Mouse (Mus musculus) liver, postnatal 0 days (tissue): ENCODE data around the gene Pwp2. TPM values are rescaled to one million over a fixed set of nuclear protein-coding genes. Genes with fewer than 3 reads are reported as not detected.

Source experiments
- ATAC-seq: fragments of 200-750 bp; cut with Nextera tagmentation; 2 replicates; pipeline ENCODE4 v1.8.0; 2017; ENCODE audit warnings: mild to moderate bottlenecking, moderate library complexity
- DNase-seq: peaks from one replicate; pipeline ENCODE4 v3.0.0-alpha.2; 2016
- H3K27ac ChIP-seq: fragments of 300-500 bp; sonication (generic); 2 replicates; pipeline ENCODE4 v1.5.1; 2014; ENCODE audit warnings: antibody characterized with exemption, moderate library complexity, mild to moderate bottlenecking, low read depth
- H3K27me3 ChIP-seq: fragments of 300-500 bp; sonication (generic); 2 replicates; pipeline ENCODE4 v1.6.1; 2014; ENCODE audit warnings: low read length, control low read depth, mixed read lengths; ENCODE audit not compliant: insufficient read depth
- H3K36me3 ChIP-seq: fragments of 300-500 bp; sonication (generic); replicated peaks from 2 replicates; pipeline ENCODE4 v1.6.1; 2014; ENCODE audit warnings: mild to moderate bottlenecking, control low read depth, low read length, moderate library complexity, mixed read lengths; ENCODE audit not compliant: insufficient read depth
- H3K4me1 ChIP-seq: fragments of 300-500 bp; sonication (generic); 2 replicates; pipeline ENCODE4 v1.6.1; 2014; ENCODE audit warnings: antibody characterized with exemption, mild to moderate bottlenecking, control low read depth; ENCODE audit not compliant: insufficient read depth
- H3K4me2 ChIP-seq: fragments of 300-500 bp; sonication (generic); 2 replicates; pipeline ENCODE4 v1.6.1; 2014; ENCODE audit warnings: low read depth, mild to moderate bottlenecking, low read length, moderate library complexity, mixed read lengths
- H3K4me3 ChIP-seq: fragments of 300-500 bp; sonication (generic); 2 replicates; pipeline ENCODE4 v1.5.1; 2014; ENCODE audit warnings: low read depth, low read length
- H3K9ac ChIP-seq: fragments of 300-500 bp; sonication (generic); replicated peaks from 2 replicates; pipeline ENCODE4 v1.6.1; 2014; ENCODE audit warnings: mild to moderate bottlenecking, moderate library complexity
- H3K9me3 ChIP-seq: fragments of 300-500 bp; sonication (generic); 2 replicates; pipeline ENCODE4 v1.6.1; 2016; ENCODE audit warnings: mild to moderate bottlenecking, control low read depth, low read length, mixed read lengths
- CTCF ChIP-seq: sonication (generic); IDR thresholded peaks from 2 replicates; pipeline ENCODE4 v1.5.1; 2016; ENCODE audit warnings: antibody characterized with exemption, low read depth
- EP300 ChIP-seq: IDR thresholded peaks from 2 replicates; pipeline ENCODE4 v1.6.1; 2016; ENCODE audit warnings: antibody characterized with exemption, low read depth, mild to moderate bottlenecking
- WGBS: fragments of 180-500 bp; shearing (Covaris S2); extraction: QIAGEN DNeasy Blood & Tissue Kit; methylation state at CpG from one replicate; pipeline ENCODE4 v1.1.7; 2014; ENCODE audit not compliant: insufficient replicate concordance; 5-methylcytosine and 5-hydroxymethylcytosine counted together
- polyA plus RNA-seq: library from polyadenylated mRNA; unstranded; fragments of >200 nt; fragmentation: Nextera tagmentation; extraction: Ambion mirVana; gene quantifications from 2 replicates; pipeline ENCODE4 v1.2.1, GENCODE M21; 2015

Pwp2 gene
- polyA plus RNA-seq, 1 experiment from 2014 or later = 6.1 TPM

GRCm38 (mm10) chr10:78168792-78169191 lies 16.2 kb downstream of the Pwp2 start:
- peaks cover 46% of the 10 kb centered on the region for H3K36me3 ChIP-seq
- peaks cover 22% of the 10 kb centered on the region for H3K4me1 ChIP-seq
- TF ChIP-seq CTCF (no peak), EP300 (no peak)
- H3K9me3 ChIP-seq = no peaks in the 10 kb centered on the region
- H3K4me2 ChIP-seq = peak overlapping the region; percentile 92
- peak overlapping the region; percentile 77 for H3K27ac ChIP-seq
- no peaks in the 10 kb centered on the region for H3K27me3 ChIP-seq
- 72% methylated on average over 11 of the region's 11 CpGs for WGBS
- H3K4me3 ChIP-seq = peak overlapping the region; percentile 79
- DNase-seq (no peak), ATAC-seq (no peak)
- H3K9ac ChIP-seq = peak overlapping the region; percentile 82

- Histone ChIP-seq H3K36me3 (peaks cover 43% of the 10 kb centered on the region), H3K9ac (no peak overlapping the region)
- TF ChIP-seq CTCF = no peak
- no peak for TF ChIP-seq EP300
These were observed 17.2 kb downstream of the Pwp2 start for GRCm38 (mm10) chr10:78167775-78168174.

GRCm38 (mm10) chr10:78167333-78167732 lies 17.6 kb downstream of the Pwp2 start:
- no peaks in the 10 kb centered on the region for H3K9me3 ChIP-seq
- H3K27me3 ChIP-seq = no peaks in the 10 kb centered on the region
- DNase-seq (no peak), ATAC-seq (no peak)
- 85% methylated on average over 7 of the region's 7 CpGs for WGBS
- H3K4me1 ChIP-seq = peaks cover 22% of the 10 kb centered on the region
- no peak overlapping the region for H3K27ac ChIP-seq
- TF ChIP-seq EP300 = no peak
- no peak for TF ChIP-seq CTCF
- H3K9ac ChIP-seq = no peak overlapping the region
- H3K4me2 ChIP-seq = no peak overlapping the region
- H3K4me3 ChIP-seq = no peak overlapping the region
- peaks cover 44% of the 10 kb centered on the region for H3K36me3 ChIP-seq

More at GRCm38 (mm10) chr10:78167775-78168174, 17.2 kb downstream of the Pwp2 start:
- Histone ChIP-seq H3K27me3 (no peaks in the 10 kb centered on the region), H3K27ac (no peak overlapping the region), H3K4me2 (no peak overlapping the region), H3K4me3 (no peak overlapping the region), H3K4me1 (peaks cover 22% of the 10 kb centered on the region), H3K9me3 (no peaks in the 10 kb centered on the region)
- ATAC-seq (no peak), DNase-seq (no peak)

DNA sequence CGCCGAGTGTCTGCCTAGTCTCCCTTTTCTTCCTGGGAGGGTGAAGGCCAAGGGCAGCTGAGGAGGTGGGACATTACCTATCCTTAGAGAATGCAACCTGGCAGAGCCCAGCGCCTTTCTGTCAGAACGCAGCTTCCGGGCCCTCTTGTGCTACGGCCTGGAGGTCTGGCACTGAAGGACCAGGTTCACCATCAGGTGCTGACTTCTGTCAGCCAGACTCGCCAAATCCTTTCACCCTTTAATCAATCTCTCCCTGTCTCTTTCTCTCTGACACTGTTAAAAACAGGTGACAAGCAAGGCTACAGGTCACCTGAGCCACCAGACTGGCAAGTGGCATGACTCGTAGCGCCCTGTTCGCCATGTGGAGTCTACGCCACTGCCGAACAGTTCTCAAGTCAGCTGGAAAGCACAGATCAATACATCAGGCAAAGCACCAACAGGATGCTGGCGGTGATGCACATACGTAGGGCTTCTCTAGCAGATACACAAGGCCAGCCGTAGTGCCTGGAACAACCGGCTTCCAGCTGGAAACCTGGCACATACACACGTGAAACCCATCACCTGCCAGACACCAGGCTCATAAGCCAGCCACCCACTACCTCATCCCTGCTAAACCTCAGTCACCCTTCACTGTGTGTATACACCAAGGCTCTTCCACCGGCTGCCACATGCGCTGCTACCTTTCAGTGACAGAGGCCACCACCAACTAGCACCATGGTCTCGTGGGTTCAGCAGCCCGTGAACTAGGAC lies 19.5 kb downstream of the Pwp2 start:
- Histone ChIP-seq H3K4me3 (no peak overlapping the region), H3K27me3 (no peaks in the 10 kb centered on the region), H3K4me2 (no peak overlapping the region), H3K36me3 (peaks cover 35% of the 10 kb centered on the region), H3K9me3 (no peaks in the 10 kb centered on the region), H3K27ac (no peak overlapping the region), H3K4me1 (peaks cover 14% of the 10 kb centered on the region), H3K9ac (no peak overlapping the region)
- no peak for TF ChIP-seq CTCF
- no peak for TF ChIP-seq EP300
- DNase-seq = no peak
- no peak for ATAC-seq
- 88% methylated on average over 21 of the region's 21 CpGs for WGBS

DNA sequence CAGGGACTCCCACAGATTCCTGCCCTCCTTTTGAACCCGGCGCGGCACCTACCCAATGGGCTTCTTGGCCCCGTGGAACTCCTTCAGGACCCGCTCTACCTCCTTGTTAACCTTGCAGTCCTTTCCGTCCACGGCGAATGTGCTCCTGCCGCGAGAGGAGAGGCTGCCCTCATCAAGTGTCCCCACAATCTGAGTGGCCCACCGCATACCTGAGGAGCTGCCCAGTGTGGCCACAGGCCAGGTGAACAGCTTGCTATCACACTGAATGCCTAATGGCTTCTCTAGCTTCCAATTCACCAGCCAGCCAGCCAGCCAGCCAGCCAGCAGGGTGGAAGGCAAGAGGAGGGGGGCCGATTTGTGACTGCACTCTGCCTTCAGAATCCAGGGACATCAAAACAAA lies 20.2 kb downstream of the Pwp2 start:
- 88% methylated on average over 12 of the region's 12 CpGs for WGBS
- H3K4me3 ChIP-seq = no peak overlapping the region
- H3K27ac ChIP-seq = no peak overlapping the region
- no peaks in the 10 kb centered on the region for H3K9me3 ChIP-seq
- H3K9ac ChIP-seq = no peak overlapping the region
- peaks cover 9% of the 10 kb centered on the region for H3K4me1 ChIP-seq
- DNase-seq (no peak), ATAC-seq (no peak)
- no peak overlapping the region for H3K4me2 ChIP-seq
- H3K27me3 ChIP-seq = no peaks in the 10 kb centered on the region
- peaks cover 35% of the 10 kb centered on the region for H3K36me3 ChIP-seq
- no peak for TF ChIP-seq CTCF
- no peak for TF ChIP-seq EP300

DNA sequence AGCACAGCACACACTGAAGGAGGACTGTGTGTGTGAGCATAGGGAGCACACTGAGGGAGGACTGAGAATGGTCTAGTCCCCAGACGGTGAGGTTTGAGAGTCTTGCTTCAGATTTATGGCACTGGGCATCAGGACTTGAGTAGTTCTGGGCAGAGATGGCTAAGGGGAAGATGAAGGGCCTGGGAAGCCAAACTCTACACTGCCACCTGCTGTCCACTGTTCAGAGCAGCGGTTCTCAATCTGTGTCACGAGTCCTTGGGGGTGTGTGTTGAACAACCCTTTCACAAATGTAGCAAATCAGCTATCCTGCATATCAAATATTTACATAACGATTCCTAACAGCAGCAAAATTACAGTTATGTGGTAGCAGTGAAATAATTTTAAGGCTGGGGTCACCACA lies 21.0 kb downstream of the Pwp2 start:
- no peak overlapping the region for H3K4me2 ChIP-seq
- peak; percentile 72 for DNase-seq
- no peak overlapping the region for H3K9ac ChIP-seq
- peaks cover 35% of the 10 kb centered on the region for H3K36me3 ChIP-seq
- 21% methylated on average over 4 of the region's 4 CpGs for WGBS
- 0 out of 2 replicates have a peak, but pooled peaks have one; percentile 36 for ATAC-seq
- H3K27ac ChIP-seq = no peak overlapping the region
- H3K27me3 ChIP-seq = no peaks in the 10 kb centered on the region
- TF ChIP-seq CTCF = peak; percentile 87
- TF ChIP-seq EP300 = no peak
- no peak overlapping the region for H3K4me3 ChIP-seq
- peaks cover 13% of the 10 kb centered on the region for H3K4me1 ChIP-seq
- H3K9me3 ChIP-seq = no peaks in the 10 kb centered on the region

GRCm38 (mm10) chr10:78163241-78163640 lies 21.7 kb downstream of the Pwp2 start:
- 88% methylated on average over 9 of the region's 9 CpGs for WGBS
- no peak for ATAC-seq
- no peaks in the 10 kb centered on the region for H3K27me3 ChIP-seq
- H3K4me3 ChIP-seq = no peak overlapping the region
- no peak overlapping the region for H3K9ac ChIP-seq
- H3K4me1 ChIP-seq = peaks cover 6% of the 10 kb centered on the region
- H3K9me3 ChIP-seq = no peaks in the 10 kb centered on the region
- peaks cover 35% of the 10 kb centered on the region for H3K36me3 ChIP-seq
- H3K4me2 ChIP-seq = no peak overlapping the region
- DNase-seq = no peak
- H3K27ac ChIP-seq = no peak overlapping the region
- TF ChIP-seq EP300 = no peak
- no peak for TF ChIP-seq CTCF
